Mouse (Mus musculus) c-Kit-positive CD71-positive TER-119-positive erythroid progenitor cells, embryonic 14.5 days (primary cell): ENCODE results near the gene Vmn1r170.
"Not testable (repeated sequence)": the region's sequence is repeated elsewhere in the genome, so short reads cannot be mapped to it uniquely, and the experiment has no call there.

Source experiments
- DNase-seq: peaks from one replicate; pipeline ENCODE4 v3.0.0-alpha.2; 2013; ENCODE audit warnings: low spot score

Vmn1r170 gene

DNA sequence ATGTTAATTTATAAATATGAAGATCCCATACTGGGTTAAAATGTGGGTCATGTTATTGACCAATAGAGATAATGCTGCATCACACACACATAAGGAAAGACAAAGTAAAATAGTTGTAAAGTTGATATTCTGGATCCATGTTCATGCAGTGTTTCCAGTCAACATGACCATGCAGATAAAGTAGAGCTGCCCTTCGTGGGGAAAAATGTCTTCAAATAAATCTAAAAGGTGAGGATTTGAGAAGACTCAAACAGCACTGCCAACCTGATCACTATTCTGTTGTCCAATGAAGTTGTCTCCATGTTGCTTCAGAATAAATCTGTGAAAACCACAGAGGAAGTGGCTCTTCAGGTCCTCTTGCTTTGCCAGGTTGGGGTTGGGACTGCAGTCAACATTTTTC, at the start of gene Vmn1r170:
Gene Vmn1r170 (plus strand): TSS at position 301 of the 400 bp plus-strand sequence.
- not testable (repeated sequence) for DNase-seq

DNA sequence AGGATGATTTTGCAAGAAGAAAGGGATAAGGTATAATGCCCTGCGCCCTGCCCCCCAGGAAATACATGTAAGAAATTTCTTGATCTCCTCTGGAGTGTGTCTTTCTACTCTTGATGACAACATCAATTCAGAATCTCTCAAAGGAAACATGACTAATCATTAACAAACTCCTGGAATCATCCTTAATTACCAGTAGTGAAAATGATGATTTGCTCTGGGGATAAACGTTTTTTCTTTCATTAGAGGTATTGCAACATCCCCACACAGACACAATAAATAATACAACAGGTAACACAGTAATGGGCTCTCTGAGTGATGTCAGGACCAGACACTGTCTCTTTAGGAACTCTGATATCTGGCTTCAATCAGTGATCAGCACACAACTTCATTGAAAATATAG, 30.7 kb upstream of the Vmn1r170 start, which contains the start of gene Vmn1r169:
Gene Vmn1r169 (plus strand): TSS at position 301 of the 400 bp plus-strand sequence.
- not testable (repeated sequence) for DNase-seq

DNA sequence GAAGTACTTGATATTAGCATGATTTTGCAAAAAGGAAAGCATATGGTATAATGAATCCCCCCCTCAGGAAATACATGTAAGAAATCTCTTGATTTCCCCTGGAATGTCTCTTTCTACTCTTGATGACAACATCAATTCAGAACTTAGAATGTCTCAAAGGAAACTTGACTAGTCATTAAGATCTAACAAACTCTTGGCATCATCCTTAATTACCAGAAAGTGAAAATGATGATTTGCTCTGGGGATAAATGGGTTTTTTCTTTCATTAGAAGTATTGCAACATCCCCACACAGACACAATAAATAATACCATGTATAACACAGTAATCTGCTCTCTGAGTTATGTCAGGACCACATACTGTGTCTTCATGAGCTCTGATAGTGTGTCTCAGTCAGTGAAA, 24.4 kb downstream of the Vmn1r170 start, which contains the start of gene Vmn1r171:
Gene Vmn1r171 (plus strand): TSS at position 301 of the 400 bp plus-strand sequence.
- no peak for DNase-seq
